Mouse (Mus musculus): ENCODE data around the gene Mgarp. TPM values are rescaled to one million over a fixed set of nuclear protein-coding genes. Genes with fewer than 3 reads are reported as not detected.
A peak's percentile ranks its signal among the peaks of the same experiment; 100 is the strongest.

Mgarp gene
- total RNA-seq, 2 experiments from 2014 or later, result 0.20 to 0.27 TPM

GRCm38 (mm10) chr3:51343260-51343659, 53.3 kb downstream of the Mgarp start:
- DNase-seq, result no peak
- intact Hi-C loops (cut with DNase I), result no loop called here

- no peak for DNase-seq
- intact Hi-C loops (cut with DNase I), result no loop called here
Observed at GRCm38 (mm10) chr3:51342152-51342551, 54.4 kb downstream of the Mgarp start.

GRCm38 (mm10) chr3:51341268-51342081, 55.1 kb downstream of the Mgarp start:
- DNase-seq, result peak; percentile 80 to 91

GRCm38 (mm10) chr3:51340552-51341267, 55.8 kb downstream of the Mgarp start, which contains the start of gene Elf2:
TSS of gene Elf2 (minus strand) at chr3:51340663.
- peak; percentile 81 to 87 for DNase-seq
- intact Hi-C loops (cut with DNase I), result no loop called here

More at GRCm38 (mm10) chr3:51341268-51342081, 55.1 kb downstream of the Mgarp start:
- intact Hi-C loops (cut with DNase I), result no loop called here

GRCm38 (mm10) chr3:51339734-51340551, 56.6 kb downstream of the Mgarp start:
- DNase-seq, result peak; percentile 23 to 68
- intact Hi-C loops (cut with DNase I), result no loop called here

GRCm38 (mm10) chr3:51339378-51339733, 57.2 kb downstream of the Mgarp start:
- intact Hi-C loops (cut with DNase I), result no loop called here
- no peak for DNase-seq

Other genes starting within 250 kb of the Mgarp start
- gene Noct, start 172.3 kb downstream of the Mgarp start, total RNA-seq (2021), result 10 to 100 TPM; 24.1 to 37.6 TPM
- 10 to 100 TPM; 48.9 to 49.7 TPM for gene Elf2, start 56.1 kb downstream of the Mgarp start, total RNA-seq (2021)
- 1,000 to 10,000 TPM; 1,029 to 1,117 TPM for gene Ndufc1, start 12.2 kb upstream of the Mgarp start, total RNA-seq (2021)
- 10 to 100 TPM; 41.0 to 41.6 TPM for gene Naa15, start 18.4 kb upstream of the Mgarp start, total RNA-seq (2021)
- 1 to 10 TPM; 4.8 to 7.1 TPM for gene Rab33b, start 87.2 kb upstream of the Mgarp start, total RNA-seq (2021)
- 100 to 1,000 TPM; 144 to 153 TPM for gene Setd7, start 164.1 kb upstream of the Mgarp start, total RNA-seq (2021)